Mouse (Mus musculus): ENCODE results near the gene Hsd17b10.

Hsd17b10 gene
- long read RNA-seq, experiment 1, transcript Hsd17b10-204 (5 exons, 1,001 nt) = minor isoform, 8 of 203 reads
- long read RNA-seq, experiment 1, transcript Hsd17b10-201 (6 exons, 962 nt) = major isoform, 194 of 203 reads
- long read RNA-seq, experiment 1, partial matches to known transcripts = 0 of 203 reads
- long read RNA-seq, experiment 1, other reads (novel, unspliced or antisense) = 0 of 203 reads
- long read RNA-seq, experiment 2, transcript Hsd17b10-201 (6 exons, 962 nt) = major isoform, 214 of 233 reads
- long read RNA-seq, experiment 2, transcript Hsd17b10-204 (5 exons, 1,001 nt) = minor isoform, 13 of 233 reads
- long read RNA-seq, experiment 2, partial matches to known transcripts = 2 of 233 reads
- long read RNA-seq, experiment 2, other reads (novel, unspliced or antisense) = 3 of 233 reads

DNA sequence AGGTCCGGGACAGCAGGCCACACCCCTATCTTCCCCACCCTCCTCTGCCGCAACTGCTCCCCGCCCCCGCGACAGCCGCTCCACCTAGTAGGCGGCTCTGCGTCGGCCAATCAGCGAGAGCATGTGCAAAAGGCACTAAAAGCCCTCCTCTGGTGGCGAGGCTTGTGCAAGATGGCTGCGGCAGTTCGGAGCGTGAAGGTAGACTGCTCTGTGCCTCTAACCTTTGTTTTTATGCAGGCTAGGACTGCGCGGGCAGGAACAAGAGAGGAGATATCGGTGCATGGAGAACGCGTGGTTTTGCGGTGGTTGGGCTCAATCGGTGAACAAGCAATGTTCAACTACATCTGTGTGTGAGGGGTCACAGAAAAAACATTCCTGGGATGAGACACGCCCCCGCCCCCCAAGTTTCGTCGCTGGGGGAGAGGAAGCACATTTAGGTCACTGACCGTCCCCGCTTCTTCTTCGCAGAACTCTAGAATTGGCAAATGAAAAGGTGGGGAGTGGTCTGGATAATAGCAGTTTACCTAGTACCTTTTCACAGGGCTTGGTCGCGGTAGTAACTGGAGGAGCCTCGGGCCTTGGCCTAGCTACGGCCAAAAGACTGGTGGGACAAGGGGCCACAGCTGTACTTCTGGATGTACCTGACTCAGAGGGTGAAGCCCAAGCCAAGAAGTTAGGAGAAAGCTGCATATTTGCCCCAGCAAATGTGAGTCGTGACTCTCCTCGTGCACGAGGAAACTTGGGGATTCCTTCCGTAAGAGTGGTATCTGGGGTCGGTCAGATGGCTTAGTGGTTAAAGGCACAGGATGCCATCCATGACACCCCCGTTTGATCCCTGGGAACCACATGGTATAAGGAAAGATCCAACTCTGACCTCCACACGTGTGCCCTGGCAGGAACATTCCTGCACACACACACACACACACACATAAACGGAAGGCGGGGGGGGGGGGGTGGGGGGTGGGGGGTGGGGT lies at the start of gene Hsd17b10:
Gene Hsd17b10, plus strand, starts transcription at position 109 of the 974 bp plus-strand sequence.
- intact Hi-C loops (cut with DNase I) = no loop called here

GRCm38 (mm10) chrX:151999006-151999710 lies 2.5 kb upstream of the Hsd17b10 start:
- intact Hi-C loops (cut with DNase I) = no loop called here

DNA sequence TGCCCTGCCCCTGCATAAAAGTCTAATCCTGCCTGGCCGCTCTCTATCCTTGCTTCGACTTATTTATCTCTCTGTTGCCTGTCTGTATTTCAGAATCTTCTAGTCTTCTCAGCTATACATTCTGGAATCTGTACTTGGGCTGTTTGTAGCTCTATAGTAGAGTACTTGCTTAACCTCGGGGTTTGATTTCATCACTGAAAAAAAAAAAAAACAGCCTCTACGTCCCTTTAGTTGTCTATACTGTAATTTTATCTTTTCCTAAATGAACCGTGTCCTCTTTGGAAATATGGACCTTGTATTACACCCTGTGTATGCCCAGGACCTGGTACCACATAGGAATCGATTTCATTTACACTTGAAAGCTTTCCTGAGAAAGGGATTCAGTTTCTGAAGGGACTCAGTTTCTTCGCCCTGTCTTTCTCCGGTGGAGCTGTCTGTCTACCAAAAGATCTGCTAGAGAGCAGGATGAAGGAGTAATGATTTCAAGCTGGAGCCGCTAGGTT lies 412 bp upstream of the Hsd17b10 start:
- intact Hi-C loops (cut with DNase I) = no loop called here

DNA sequence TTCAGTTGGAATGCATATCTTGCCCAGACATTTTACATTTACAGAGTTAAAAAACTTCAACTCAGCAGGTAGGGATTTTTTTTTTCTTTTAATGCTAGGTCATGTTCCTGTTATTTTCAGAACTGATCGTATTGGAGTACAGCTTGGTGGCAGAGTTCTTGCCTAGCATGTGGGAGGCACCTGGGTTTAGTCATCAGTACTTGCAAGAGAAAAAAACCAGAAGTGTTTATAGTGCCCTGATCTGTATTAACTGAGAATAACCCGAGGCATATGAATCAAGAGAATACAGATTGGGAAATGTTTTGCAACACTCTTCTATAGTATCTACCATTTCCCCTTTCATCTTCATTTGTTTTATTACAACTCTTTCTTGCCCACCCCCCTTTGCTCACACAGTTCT lies 1.2 kb downstream of the Hsd17b10 start:
- intact Hi-C loops (cut with DNase I) = no loop called here

GRCm38 (mm10) chrX:152007863-152008262 lies 6.2 kb downstream of the Hsd17b10 start:
- intact Hi-C loops (cut with DNase I) = no loop called here

DNA sequence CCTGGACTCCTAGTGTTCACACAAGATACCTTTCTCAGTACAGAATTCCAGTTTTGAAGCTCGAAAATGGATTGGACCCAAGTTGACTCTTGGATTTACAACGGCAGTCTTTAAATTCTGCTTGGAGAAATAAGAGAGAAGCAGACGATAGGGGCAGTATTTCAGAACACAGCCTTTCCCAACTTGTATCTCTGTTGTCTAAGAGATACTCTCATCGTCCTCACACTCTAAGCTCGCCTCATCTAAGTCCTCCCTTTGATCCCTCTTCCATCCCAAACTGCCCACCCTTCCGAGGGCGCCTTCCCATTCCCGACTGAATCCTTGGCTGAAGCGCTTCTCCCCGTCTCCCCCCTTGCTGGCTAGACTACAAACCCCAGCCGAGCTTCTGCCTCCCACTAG lies 14.1 kb downstream of the Hsd17b10 start:
- intact Hi-C loops (cut with DNase I) = no loop called here

DNA sequence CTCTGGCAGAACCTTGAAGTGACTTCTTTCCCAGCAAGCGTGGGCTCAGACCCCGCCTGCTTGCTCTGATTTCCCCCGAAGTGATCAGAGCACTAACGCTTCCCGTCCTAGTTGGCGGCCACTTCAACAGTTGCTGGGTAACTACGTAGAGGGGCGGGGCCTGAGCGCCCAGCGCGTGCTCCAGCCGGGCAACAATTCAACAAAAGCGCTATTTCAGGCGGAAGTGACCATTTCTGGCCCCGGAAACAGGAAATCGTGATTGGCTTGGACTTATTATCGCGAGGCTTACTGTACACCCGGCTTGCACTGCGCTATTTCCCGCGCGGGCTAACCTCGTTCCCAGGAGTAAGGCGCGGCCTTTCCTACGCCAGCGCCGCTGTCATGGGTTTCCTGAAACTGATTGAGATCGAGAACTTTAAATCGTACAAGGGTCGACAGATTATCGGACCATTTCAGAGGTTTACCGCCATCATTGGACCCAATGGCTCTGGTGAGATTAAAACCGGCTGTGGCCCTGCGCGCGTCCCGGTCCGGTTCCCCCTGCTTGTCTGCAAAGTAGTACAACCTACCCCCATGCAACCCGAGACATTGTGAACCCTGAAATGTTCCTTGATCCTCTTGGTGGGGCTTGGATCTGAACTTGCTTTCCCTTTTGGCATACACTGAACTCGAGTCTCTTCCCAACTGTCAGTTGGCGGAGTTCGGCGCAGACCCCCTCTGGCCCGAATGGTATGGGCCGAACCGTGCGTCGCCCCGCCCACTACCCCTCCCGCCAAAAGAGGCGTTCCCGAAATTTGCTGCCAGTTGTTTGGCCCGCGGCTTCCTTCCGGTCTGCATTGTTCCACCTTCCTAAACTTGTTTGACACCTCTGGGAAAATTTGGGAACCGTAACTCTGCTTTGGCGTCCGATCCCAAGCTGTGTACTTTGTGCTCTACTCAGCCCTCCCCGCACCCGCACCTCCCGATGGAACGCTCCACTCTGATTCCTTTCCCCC lies 14.8 kb downstream of the Hsd17b10 start, which contains the start of the genes Ribc1 and Smc1a:
Gene Ribc1, minus strand, starts transcription at position 145 of the 995 bp plus-strand sequence.
Gene Smc1a, plus strand, starts transcription at position 278 of the 995 bp plus-strand sequence.
- intact Hi-C loops (cut with DNase I) = no loop called here

DNA sequence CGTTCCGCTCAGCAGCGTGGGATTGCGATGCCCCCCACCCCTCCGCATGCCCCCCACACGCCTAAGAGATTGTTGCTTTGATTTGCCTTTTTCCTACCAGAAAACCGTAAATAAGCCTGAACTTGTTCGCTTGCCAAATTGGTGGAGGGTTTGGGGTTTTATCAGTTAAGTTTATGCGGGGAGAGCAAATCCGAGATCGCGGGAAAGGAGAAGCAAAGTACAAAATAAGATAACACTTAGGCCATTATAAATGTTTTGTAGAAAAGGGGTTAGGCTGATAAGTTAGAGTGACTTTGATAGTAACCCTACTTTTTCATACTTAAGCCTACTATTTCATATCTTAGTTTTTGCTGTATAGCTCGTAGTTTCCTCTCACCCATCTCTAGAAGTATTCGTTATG lies 15.5 kb downstream of the Hsd17b10 start:
- intact Hi-C loops (cut with DNase I) = no loop called here

- intact Hi-C loops (cut with DNase I) = no loop called here
These were observed 17.6 kb downstream of the Hsd17b10 start for GRCm38 (mm10) chrX:152019294-152019693.

DNA sequence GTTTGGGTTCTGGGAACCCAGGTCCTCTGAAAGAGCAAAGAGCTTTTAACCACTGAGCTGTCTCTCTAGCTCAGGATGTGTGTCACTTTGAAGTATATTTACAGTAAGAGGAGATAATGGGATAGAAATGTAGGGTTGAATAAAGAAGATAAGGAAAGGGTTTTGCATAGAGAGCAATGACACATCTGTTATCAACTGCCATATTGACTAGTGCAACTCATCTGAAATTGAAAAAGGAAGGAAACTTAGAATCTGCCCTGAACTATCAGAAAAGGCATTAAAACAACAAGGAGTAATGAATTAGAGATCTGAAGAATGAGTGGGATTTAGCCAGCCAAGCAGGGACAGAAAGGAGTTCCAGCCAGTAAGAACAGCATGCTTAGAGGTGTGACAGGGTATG lies 38.2 kb downstream of the Hsd17b10 start:
- intact Hi-C loops (cut with DNase I) = loop anchor here (10.0 kb wide), 1 partner anchor 115 kb away; no protein-coding TSS in a partner anchor

- intact Hi-C loops (cut with DNase I) = loop anchor here (10.0 kb wide), 1 partner anchor 108 kb away; no protein-coding TSS in a partner anchor
These were observed 45.6 kb downstream of the Hsd17b10 start for GRCm38 (mm10) chrX:152047230-152047629.

- intact Hi-C loops (cut with DNase I) = no loop called here
These were observed 50.9 kb downstream of the Hsd17b10 start for GRCm38 (mm10) chrX:152052546-152052945.

Data from adrenal gland (tissue).